Mouse (Mus musculus): ENCODE data around the gene Eya4. TPM values are rescaled to one million over a fixed set of nuclear protein-coding genes. Genes with fewer than 3 reads are reported as not detected.

Gene Eya4
- total and polyA plus RNA-seq, 3 experiments: 0.24 to 0.46 TPM; not detected in 1

GRCm38 (mm10) chr10:23144616-23145015, 206.0 kb downstream of the Eya4 start:
- H3K79me2 ChIP-seq (ENCODE audit: control insufficient read depth, insufficient read depth, low read length, poor library complexity): no peaks in the 10 kb centered on the region
- no peak overlapping the region for H3K27ac ChIP-seq (ENCODE audit: control insufficient read depth, low read depth, low read length)
- TF ChIP-seq CTCF (IDR thresholded peaks at IDR 0.05 in 2 of 3, conservative IDR thresholded peaks at IDR 0.05 in 1 of 3; ENCODE audit: control insufficient read depth in 1 of 3, insufficient read depth in 1 of 3, low read depth in 2 of 3, low read length in 3 of 3, poor library complexity in 1 of 3, severe bottlenecking in 1 of 3) (no peak), SIN3A (IDR thresholded peaks at IDR 0.05; ENCODE audit: low read length) (no peak), TBP (IDR thresholded peaks at IDR 0.05; ENCODE audit: low read depth, low read length) (no peak), GABPA (IDR thresholded peaks at IDR 0.05; ENCODE audit: low read depth, low read length) (no peak), NELFE (IDR thresholded peaks at IDR 0.05; ENCODE audit: low read depth, low read length) (no peak), HCFC1 (IDR thresholded peaks at IDR 0.05; ENCODE audit: low read depth, low read length) (no peak), CHD2 (IDR thresholded peaks at IDR 0.05; ENCODE audit: low read length) (no peak), MYC (IDR thresholded peaks at IDR 0.05; ENCODE audit: low read depth, low read length) (no peak), MAFK (IDR thresholded peaks at IDR 0.05; ENCODE audit: borderline replicate concordance, low read depth, low read length) (no peak), USF2 (IDR thresholded peaks at IDR 0.05; ENCODE audit: borderline replicate concordance in 1 of 2, insufficient read depth in 1 of 2, low read depth in 1 of 2, low read length in 2 of 2) (no peak), MAZ (IDR thresholded peaks at IDR 0.05; ENCODE audit: low read depth, low read length) (no peak), ZKSCAN1 (IDR thresholded peaks at IDR 0.05; ENCODE audit: low read depth, low read length) (no peak), POLR2A (IDR thresholded peaks at IDR 0.05; ENCODE audit: control insufficient read depth in 1 of 2, insufficient read depth in 1 of 2, low read depth in 1 of 2, low read length in 2 of 2, poor library complexity in 1 of 2) (no peak), E2F4 (IDR thresholded peaks at IDR 0.05; ENCODE audit: borderline replicate concordance, low read depth, low read length) (no peak), POLR2AphosphoS5 (IDR thresholded peaks at IDR 0.05; ENCODE audit: borderline replicate concordance, low read depth, low read length) (no peak), RCOR1 (IDR thresholded peaks at IDR 0.05; ENCODE audit: low read depth, low read length) (no peak), MXI1 (IDR thresholded peaks at IDR 0.05; ENCODE audit: low read depth, low read length) (no peak), POLR2AphosphoS2 (IDR thresholded peaks at IDR 0.05; ENCODE audit: low read length) (no peak)
- H3K9me3 ChIP-seq (replicated peaks; ENCODE audit: insufficient read depth, low read length): no peaks in the 10 kb centered on the region
- H3K4me3 ChIP-seq (ENCODE audit: control insufficient read depth in 1 of 2, insufficient read depth in 1 of 2, low read depth in 2 of 2, low read length in 2 of 2): no peak overlapping the region
- no peaks in the 10 kb centered on the region for H3K4me1 ChIP-seq (ENCODE audit: control insufficient read depth in 1 of 2, insufficient read depth in 2 of 2, low read length in 2 of 2)
- peaks cover 0 to 3% of the 10 kb centered on the region in 2 experiments; a peak in 2 of 4 replicates for H3K27me3 ChIP-seq (ENCODE audit: control insufficient read depth in 1 of 2, insufficient read depth in 2 of 2, low read length in 2 of 2)
- DNase-seq (ENCODE audit: low read depth, low spot score): no peak
- no peak overlapping the region for H3K9ac ChIP-seq (ENCODE audit: control insufficient read depth, low read depth, low read length, poor library complexity, severe bottlenecking)
- H3K36me3 ChIP-seq (ENCODE audit: control insufficient read depth in 1 of 2, insufficient read depth in 2 of 2, low read length in 2 of 2): no peaks in the 10 kb centered on the region

DNA sequence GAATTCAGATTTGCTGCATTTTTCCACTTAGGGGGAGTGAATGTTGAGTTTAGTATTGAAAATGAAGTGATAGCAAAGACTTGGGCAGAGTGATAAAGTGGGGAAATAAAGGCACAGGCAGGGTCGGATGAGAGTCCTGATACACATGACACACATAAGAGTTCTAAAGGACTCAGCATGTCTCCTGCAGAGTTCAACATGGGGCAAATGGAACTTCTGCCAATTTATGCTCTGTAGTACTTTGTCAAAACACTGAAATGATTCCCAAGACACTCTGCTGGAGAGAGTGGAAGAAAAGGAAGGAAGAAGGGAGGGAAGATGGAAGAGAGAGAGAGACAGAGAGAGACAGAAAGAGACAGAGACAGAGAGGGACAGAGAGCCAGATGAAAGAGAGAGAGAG, 222.6 kb downstream of the Eya4 start:
- H3K27ac ChIP-seq (ENCODE audit: control insufficient read depth, low read depth, low read length): no peak overlapping the region
- H3K36me3 ChIP-seq (ENCODE audit: control insufficient read depth in 1 of 2, insufficient read depth in 2 of 2, low read length in 2 of 2): no peaks in the 10 kb centered on the region
- H3K4me1 ChIP-seq (ENCODE audit: control insufficient read depth in 1 of 2, insufficient read depth in 2 of 2, low read length in 2 of 2): no peaks in the 10 kb centered on the region
- no peak overlapping the region for H3K9ac ChIP-seq (ENCODE audit: control insufficient read depth, low read depth, low read length, poor library complexity, severe bottlenecking)
- peaks cover 0 to 2% of the 10 kb centered on the region in 2 experiments; a peak in 2 of 4 replicates for H3K27me3 ChIP-seq (ENCODE audit: control insufficient read depth in 1 of 2, insufficient read depth in 2 of 2, low read length in 2 of 2)
- H3K9me3 ChIP-seq (replicated peaks; ENCODE audit: insufficient read depth, low read length): no peaks in the 10 kb centered on the region
- H3K4me3 ChIP-seq (ENCODE audit: control insufficient read depth in 1 of 2, insufficient read depth in 1 of 2, low read depth in 2 of 2, low read length in 2 of 2): no peak overlapping the region
- no peaks in the 10 kb centered on the region for H3K79me2 ChIP-seq (ENCODE audit: control insufficient read depth, insufficient read depth, low read length, poor library complexity)
- DNase-seq (ENCODE audit: low read depth, low spot score): no peak
- no peak for TF ChIP-seq POLR2AphosphoS5 (IDR thresholded peaks at IDR 0.05; ENCODE audit: borderline replicate concordance, low read depth, low read length)
- no peak for TF ChIP-seq EP300 (IDR thresholded peaks at IDR 0.05; ENCODE audit: low read depth in 1 of 2, low read length in 2 of 2)
- no peak for TF ChIP-seq CHD2 (IDR thresholded peaks at IDR 0.05; ENCODE audit: low read length)
- no peak for TF ChIP-seq SIN3A (IDR thresholded peaks at IDR 0.05; ENCODE audit: low read length)
